Mouse (Mus musculus) liver, embryonic 11.5 days (tissue): ENCODE measurements at regions not wholly inside any gene's neighbourhood (a gene's known extent, or its start where the extent isn't known, plus 50 kb on each side); places are given as distances from the start of the nearest gene placed in this dataset.
"Not testable (repeated sequence)": the region's sequence is repeated elsewhere in the genome, so short reads cannot be mapped to it uniquely, and the experiment has no call there.

ENCODE experiments used
- ATAC-seq: fragments of 200-750 bp; cut with Nextera tagmentation; replicated peaks from 2 replicates; pipeline ENCODE4 v1.8.0; 2017; ENCODE audit warnings: moderate number of reproducible peaks, mild to moderate bottlenecking, moderate TSS enrichment, moderate library complexity; ENCODE audit not compliant: low FRiP score
- DNase-seq: peaks from one replicate; pipeline ENCODE4 v3.0.0-alpha.2; 2017; ENCODE audit warnings: low spot score
- H3K27ac ChIP-seq: fragments of 300-500 bp; sonication (generic); 2 replicates; pipeline ENCODE4 v1.5.1; 2014; ENCODE audit warnings: mild to moderate bottlenecking, low read depth, low read length, control low read depth
- H3K27me3 ChIP-seq: fragments of 300-500 bp; sonication (generic); replicated peaks from 2 replicates; pipeline ENCODE4 v1.6.1; 2014; ENCODE audit warnings: low read length, mixed read lengths; ENCODE audit not compliant: control insufficient read depth, insufficient read depth
- H3K36me3 ChIP-seq: fragments of 300-500 bp; sonication (generic); 2 replicates; pipeline ENCODE4 v1.6.1; 2014; ENCODE audit warnings: mild to moderate bottlenecking, low read length, moderate library complexity, mixed read lengths; ENCODE audit not compliant: control insufficient read depth, insufficient read depth
- H3K4me1 ChIP-seq: fragments of 300-500 bp; sonication (generic); replicated peaks from 2 replicates; pipeline ENCODE4 v1.6.1; 2014; ENCODE audit warnings: low read length, mixed read lengths; ENCODE audit not compliant: control insufficient read depth, insufficient read depth
- H3K4me2 ChIP-seq: fragments of 300-500 bp; sonication (generic); 2 replicates; pipeline ENCODE4 v1.6.1; 2014; ENCODE audit warnings: mild to moderate bottlenecking, control low read depth, moderate library complexity
- H3K4me3 ChIP-seq: fragments of 300-500 bp; sonication (generic); 2 replicates; pipeline ENCODE4 v1.5.1; 2014; ENCODE audit warnings: low read depth, low read length, control low read depth
- H3K9ac ChIP-seq: fragments of 300-500 bp; sonication (generic); 2 replicates; pipeline ENCODE4 v1.6.1; 2014; ENCODE audit warnings: low read depth, low read length, control low read depth
- H3K9me3 ChIP-seq: fragments of 300-500 bp; sonication (generic); 2 replicates; pipeline ENCODE4 v1.6.1; 2016; ENCODE audit warnings: low read length, inconsistent platforms, mixed read lengths; ENCODE audit not compliant: control insufficient read depth
- WGBS: fragments of 180-500 bp; shearing (Covaris S2); extraction: QIAGEN DNeasy Blood & Tissue Kit; methylation state at CpG from one replicate; pipeline ENCODE4 v1.1.7; 2014; 5-methylcytosine and 5-hydroxymethylcytosine counted together

DNA sequence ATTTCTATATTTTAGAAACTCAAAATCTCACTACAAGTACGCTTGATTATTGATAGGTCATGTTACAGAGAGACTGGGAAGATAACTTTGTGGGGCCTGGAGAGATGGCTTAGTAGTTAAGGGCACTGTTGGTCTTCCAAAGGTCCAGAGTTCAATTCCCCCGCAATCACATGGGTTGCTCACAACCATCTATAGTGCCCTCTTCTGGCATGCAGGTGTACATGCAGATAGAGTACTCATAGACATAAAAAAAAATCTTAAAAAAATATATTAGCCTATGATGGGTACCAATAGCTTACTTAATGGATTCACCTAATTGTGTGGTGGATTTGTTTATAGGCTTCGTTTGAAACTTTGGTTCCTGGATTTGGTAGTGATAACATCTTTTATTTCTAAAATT is 654.2 kb upstream of the Marcks start:
- H3K27me3 ChIP-seq: no peaks in the 10 kb centered on the region
- H3K36me3 ChIP-seq: no peaks in the 10 kb centered on the region
- H3K9me3 ChIP-seq: no peaks in the 10 kb centered on the region
- no peak overlapping the region for H3K4me3 ChIP-seq
- no peak overlapping the region for H3K4me2 ChIP-seq
- H3K9ac ChIP-seq: no peak overlapping the region
- no peak overlapping the region for H3K27ac ChIP-seq
- WGBS: 67% methylated on average over 3 of the region's 3 CpGs
- ATAC-seq (no peak), DNase-seq (no peak)
- H3K4me1 ChIP-seq: no peaks in the 10 kb centered on the region

DNA sequence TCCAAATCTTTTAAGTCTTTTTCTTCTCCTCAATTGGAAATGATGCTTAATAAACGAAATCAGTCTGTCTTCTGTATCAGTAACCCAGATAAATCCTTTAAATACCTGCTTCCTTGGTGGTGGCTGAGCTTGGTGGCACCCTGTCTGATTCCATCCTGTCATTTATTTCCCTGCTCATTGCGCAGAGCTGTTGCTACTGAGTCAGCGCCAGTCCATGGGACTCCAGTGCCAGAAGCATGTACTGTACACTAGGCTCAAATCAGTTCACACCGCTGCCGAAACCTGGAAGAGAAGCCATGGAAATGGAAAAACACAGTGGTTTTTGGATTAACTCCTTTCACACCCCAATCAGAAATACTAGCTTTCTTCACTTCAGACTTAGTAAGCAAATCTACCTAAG is 649.3 kb upstream of the Marcks start:
- WGBS: 81% methylated on average over 5 of the region's 5 CpGs
- Histone ChIP-seq H3K27ac (no peak overlapping the region), H3K36me3 (no peaks in the 10 kb centered on the region), H3K4me1 (no peaks in the 10 kb centered on the region), H3K27me3 (no peaks in the 10 kb centered on the region), H3K9me3 (no peaks in the 10 kb centered on the region), H3K9ac (no peak overlapping the region), H3K4me3 (no peak overlapping the region), H3K4me2 (no peak overlapping the region)
- DNase-seq (no peak), ATAC-seq (no peak)

DNA sequence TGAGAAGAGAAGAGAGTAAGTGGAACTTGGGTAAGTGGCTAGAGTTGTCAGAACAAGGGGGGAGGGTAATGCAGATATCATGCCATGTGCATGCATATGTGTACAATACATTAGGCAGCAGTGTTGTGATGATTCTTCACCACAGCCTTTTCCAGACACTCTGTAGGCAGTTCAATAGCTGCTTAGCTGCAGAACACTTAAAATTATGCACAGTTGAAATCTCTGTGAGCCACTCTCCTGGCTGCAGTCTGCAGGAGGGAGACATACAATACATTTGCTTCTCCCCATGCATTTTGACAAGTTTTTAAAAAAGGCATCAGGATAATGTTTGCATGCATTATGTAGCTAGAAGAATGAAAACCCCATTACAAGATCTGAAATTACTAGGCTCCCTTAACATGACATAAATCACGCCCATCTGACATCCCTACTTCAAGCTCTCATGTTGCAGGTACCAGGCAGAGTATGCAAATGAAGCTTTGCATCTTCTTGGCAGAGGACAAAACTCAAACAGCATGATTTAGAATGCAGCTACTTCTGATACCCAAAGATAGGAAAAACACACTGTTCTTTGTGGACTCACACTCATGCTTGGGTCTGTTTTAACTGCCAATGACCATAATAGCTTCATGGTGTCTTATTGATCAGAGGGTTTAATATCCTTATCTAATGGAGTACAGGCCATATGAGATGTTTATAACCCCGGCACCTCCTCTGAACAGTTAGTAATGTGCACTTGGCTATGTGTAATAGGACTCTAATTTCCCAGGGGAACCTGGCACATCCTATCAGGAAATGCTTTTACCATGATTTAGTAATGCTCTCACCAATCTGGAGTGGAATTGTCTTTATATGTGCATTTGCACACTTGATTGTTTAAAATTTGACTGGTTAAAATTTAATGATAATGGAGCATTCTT is 640.9 kb upstream of the Marcks start:
- Histone ChIP-seq H3K27ac (no peak overlapping the region), H3K4me1 (no peaks in the 10 kb centered on the region), H3K9me3 (no peaks in the 10 kb centered on the region), H3K36me3 (no peaks in the 10 kb centered on the region), H3K27me3 (no peaks in the 10 kb centered on the region), H3K4me3 (no peak overlapping the region), H3K9ac (no peak overlapping the region), H3K4me2 (no peak overlapping the region)
- ATAC-seq: no peak
- no peak for DNase-seq
- 66% methylated on average over 2 of the region's 2 CpGs for WGBS

DNA sequence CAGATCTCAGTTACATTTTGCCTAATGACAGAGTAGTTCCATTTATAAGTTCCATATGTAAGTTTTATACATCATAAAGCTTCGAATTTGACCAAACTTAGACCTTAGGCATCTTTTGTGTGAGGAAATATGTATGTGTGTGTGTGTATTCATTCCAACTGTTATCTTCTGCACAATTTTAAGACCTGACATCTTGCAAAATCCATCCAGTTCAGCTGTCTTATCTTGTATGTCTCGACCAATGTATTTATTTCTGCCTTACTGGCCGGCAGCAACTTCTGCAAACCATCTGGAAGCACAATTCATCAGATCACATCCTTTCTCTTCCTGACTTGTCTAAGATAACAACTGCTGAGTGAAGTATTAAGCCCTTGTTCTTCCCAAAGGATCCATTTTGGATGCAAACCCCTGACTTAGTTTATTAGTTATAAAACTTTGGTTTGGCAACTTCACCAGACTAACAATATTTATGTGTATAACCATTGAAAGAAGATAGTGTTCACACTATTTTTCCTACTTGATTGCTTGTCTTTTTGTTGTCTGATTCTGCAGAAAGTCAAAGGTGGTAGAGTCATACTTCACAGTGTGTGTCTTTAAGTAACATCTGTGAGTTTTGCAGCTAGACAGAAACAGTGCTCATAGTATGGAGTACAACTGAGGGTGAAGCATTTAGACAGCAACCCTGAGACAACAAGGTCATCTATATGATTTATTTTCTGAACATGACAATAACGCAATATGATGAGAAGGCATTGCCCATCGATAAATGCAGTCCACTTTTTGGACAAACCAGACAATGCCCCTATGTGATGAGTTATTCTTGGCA is 622.0 kb upstream of the Marcks start:
- Histone ChIP-seq H3K27ac (no peak overlapping the region), H3K4me2 (no peak overlapping the region), H3K27me3 (no peaks in the 10 kb centered on the region), H3K4me3 (no peak overlapping the region), H3K4me1 (no peaks in the 10 kb centered on the region), H3K36me3 (no peaks in the 10 kb centered on the region), H3K9me3 (no peaks in the 10 kb centered on the region), H3K9ac (no peak overlapping the region)
- 57% methylated on average over 5 of the region's 5 CpGs for WGBS
- DNase-seq (no peak), ATAC-seq (no peak)

DNA sequence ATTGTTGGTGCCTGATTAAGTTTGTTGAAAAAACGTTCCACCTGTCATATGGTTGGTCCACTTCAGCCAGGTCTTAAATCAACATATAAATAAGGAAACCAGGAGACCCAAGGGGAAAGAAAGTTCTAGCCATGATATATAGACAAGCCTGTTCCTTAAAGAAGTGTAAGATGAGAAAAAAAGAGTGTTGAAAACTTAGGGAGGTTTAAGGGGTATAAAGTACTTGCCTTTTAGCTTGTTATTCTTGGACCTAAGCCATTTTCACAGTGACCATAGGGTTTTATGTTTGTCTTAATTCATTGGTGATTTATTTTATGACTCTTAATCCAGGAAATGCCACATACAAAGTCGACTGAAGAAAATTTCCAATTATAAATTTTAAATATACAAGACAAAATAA is 602.9 kb upstream of the Marcks start:
- Histone ChIP-seq H3K27me3 (no peaks in the 10 kb centered on the region), H3K36me3 (no peaks in the 10 kb centered on the region), H3K4me2 (no peak overlapping the region), H3K27ac (no peak overlapping the region), H3K4me1 (no peaks in the 10 kb centered on the region), H3K4me3 (no peak overlapping the region), H3K9ac (no peak overlapping the region), H3K9me3 (no peaks in the 10 kb centered on the region)
- DNase-seq (no peak), ATAC-seq (no peak)
- 37% methylated on average over 2 of the region's 2 CpGs for WGBS

DNA sequence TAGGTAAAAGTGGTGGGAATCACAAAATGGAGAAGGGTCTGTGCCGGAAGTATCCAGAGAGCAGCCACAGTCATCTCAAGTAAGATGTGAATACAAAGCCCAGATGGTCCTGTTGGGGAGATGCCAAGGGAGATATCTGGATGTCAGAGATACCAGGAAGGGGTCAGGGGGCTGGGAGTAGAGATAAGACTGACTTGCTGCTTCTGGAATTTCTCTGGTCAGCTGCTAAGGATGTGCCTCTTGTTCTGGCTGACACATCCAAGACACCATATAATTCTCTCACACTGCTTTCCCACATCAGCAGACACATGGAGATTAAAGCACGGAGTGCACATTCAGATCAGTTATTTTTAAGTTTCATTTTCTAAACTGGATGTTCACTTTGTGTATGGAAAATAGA is 600.3 kb upstream of the Marcks start:
- H3K36me3 ChIP-seq: no peaks in the 10 kb centered on the region
- no peak for ATAC-seq
- no peaks in the 10 kb centered on the region for H3K9me3 ChIP-seq
- H3K27ac ChIP-seq: no peak overlapping the region
- no peak overlapping the region for H3K4me2 ChIP-seq
- H3K9ac ChIP-seq: no peak overlapping the region
- H3K27me3 ChIP-seq: no peaks in the 10 kb centered on the region
- no peak overlapping the region for H3K4me3 ChIP-seq
- WGBS: 28% methylated on average over 2 of the region's 2 CpGs
- no peaks in the 10 kb centered on the region for H3K4me1 ChIP-seq
- DNase-seq: no peak

DNA sequence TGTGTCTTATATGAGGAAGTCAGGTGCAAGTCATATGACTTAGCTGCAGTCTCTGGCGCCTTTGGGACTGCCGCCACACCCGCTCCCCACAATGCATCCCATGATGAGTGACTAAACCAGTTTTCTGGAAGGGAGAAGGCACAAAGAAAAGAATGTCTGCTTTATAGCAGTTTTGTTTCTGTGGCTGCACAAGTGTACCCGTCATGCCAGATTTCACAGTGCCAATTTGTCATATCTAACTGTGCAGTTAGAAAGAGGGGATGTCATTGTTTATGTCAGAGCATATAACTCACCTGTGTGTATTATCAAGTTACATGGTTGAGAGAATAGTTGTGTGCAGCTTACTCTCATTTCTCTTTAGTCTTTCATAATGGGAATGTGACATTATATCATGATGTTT is 586.9 kb upstream of the Marcks start:
- H3K4me2 ChIP-seq: no peak overlapping the region
- no peaks in the 10 kb centered on the region for H3K9me3 ChIP-seq
- H3K36me3 ChIP-seq: no peaks in the 10 kb centered on the region
- DNase-seq (no peak), ATAC-seq (no peak)
- 83% methylated on average over 4 of the region's 4 CpGs for WGBS
- no peak overlapping the region for H3K4me3 ChIP-seq
- no peaks in the 10 kb centered on the region for H3K4me1 ChIP-seq
- no peak overlapping the region for H3K27ac ChIP-seq
- no peaks in the 10 kb centered on the region for H3K27me3 ChIP-seq
- no peak overlapping the region for H3K9ac ChIP-seq

DNA sequence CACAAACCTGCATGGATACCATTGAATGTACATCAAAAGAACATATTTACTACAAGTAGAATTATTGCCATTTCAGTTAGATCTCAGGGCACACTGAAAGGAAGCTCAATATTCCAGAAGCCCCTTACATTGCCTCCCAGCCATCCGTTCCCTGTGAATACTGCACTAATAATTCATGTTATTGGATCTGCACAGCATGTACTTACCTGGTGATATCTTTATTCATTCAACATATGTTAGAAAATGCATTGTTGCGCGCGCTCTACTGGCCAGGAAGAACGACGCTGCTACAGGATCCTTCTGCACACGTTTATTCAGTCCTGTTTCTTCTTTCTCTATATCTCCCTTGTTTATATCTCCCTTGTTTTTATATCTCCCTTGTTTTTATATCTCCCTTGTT is 586.3 kb upstream of the Marcks start:
- not testable (repeated sequence) for H3K27me3 ChIP-seq, ATAC-seq, H3K4me1 ChIP-seq, H3K27ac ChIP-seq, H3K9me3 ChIP-seq, H3K4me3 ChIP-seq, H3K9ac ChIP-seq, H3K4me2 ChIP-seq, DNase-seq, H3K36me3 ChIP-seq
- WGBS: 85% methylated on average over 7 of the region's 7 CpGs
